Mouse (Mus musculus): ENCODE measurements around the gene Pgam2. TPM values are rescaled to one million over a fixed set of nuclear protein-coding genes. Genes with fewer than 3 reads are reported as not detected.
A peak's percentile ranks its signal among the peaks of the same experiment; 100 is the strongest.

Pgam2 gene
- total and polyA plus RNA-seq, 3 experiments: 0.22 to 2.6 (median 1.8) TPM

- Histone ChIP-seq H3K27me3 (ENCODE audit: insufficient read depth, low read length) (no peaks in the 10 kb centered on the region), H3K4me3 (ENCODE audit: low read depth, low read length) (peak within 1 kb of the TSS; percentile 98), H3K4me1 (ENCODE audit: insufficient read depth, low read depth, low read length) (peaks cover 47% of the 10 kb centered on the region), H3K9me3 (replicated peaks) (no peaks in the 10 kb centered on the region), H3K36me3 (replicated peaks) (peaks cover 48% of the 10 kb centered on the region)
- TF ChIP-seq TAL1 (conservative IDR thresholded peaks at IDR 0.05; ENCODE audit: low read depth, low read length) (no peak), CTCF (IDR thresholded peaks at IDR 0.05; ENCODE audit: low read depth, low read length) (peak; percentile 72)
- DNase-seq (ENCODE audit: low spot score) (peak; percentile 87), ATAC-seq (ENCODE audit: extremely low read depth, insufficient number of reproducible peaks, low FRiP score, poor library complexity, severe bottlenecking) (peak; percentile 73)
These were observed 15.2 kb downstream of the Pgam2 start, which contains the start of gene Dbnl for GRCm38 (mm10) chr11:5788056-5789014. Gene Dbnl (plus strand): TSS chr11:5788488.

- H3K27me3 ChIP-seq (ENCODE audit: insufficient read depth, low read length): no peaks in the 10 kb centered on the region
- H3K9me3 ChIP-seq (replicated peaks): no peaks in the 10 kb centered on the region
- ATAC-seq (ENCODE audit: extremely low read depth, insufficient number of reproducible peaks, low FRiP score, poor library complexity, severe bottlenecking): no peak
- TF ChIP-seq GATA2 (IDR thresholded peaks at IDR 0.05; ENCODE audit: borderline replicate concordance, low read depth, low read length) (no peak), CTCF (IDR thresholded peaks at IDR 0.05; ENCODE audit: low read depth, low read length) (no peak), GATA1 (IDR thresholded peaks at IDR 0.05; ENCODE audit: borderline replicate concordance, low read length) (no peak)
- no peak for DNase-seq (ENCODE audit: low spot score)
- peak overlapping the region; percentile 98 for H3K4me3 ChIP-seq (ENCODE audit: low read depth, low read length)
- H3K4me1 ChIP-seq (ENCODE audit: insufficient read depth, low read depth, low read length): peaks cover 43% of the 10 kb centered on the region
- H3K36me3 ChIP-seq (replicated peaks): peaks cover 42% of the 10 kb centered on the region
These were observed 15.9 kb downstream of the Pgam2 start for GRCm38 (mm10) chr11:5787671-5788055.

DNA sequence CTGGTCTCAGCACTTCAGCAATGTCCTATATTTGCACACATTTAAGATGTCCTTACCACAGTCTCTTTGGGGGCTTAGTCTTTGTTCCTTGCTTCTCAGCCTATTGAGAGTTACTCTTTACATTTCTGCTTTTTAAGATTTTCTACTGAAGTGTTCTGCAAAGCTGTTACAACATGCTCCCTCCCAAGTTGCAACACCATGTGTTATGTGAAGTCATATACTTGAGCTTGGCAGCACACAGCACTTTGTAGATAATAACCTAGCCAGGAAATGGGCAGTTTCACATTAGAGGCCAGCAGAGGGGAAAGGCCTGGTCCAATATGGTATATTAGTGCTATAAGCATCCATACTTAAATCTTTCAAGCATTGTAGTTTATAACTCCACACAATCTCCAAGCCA lies 17.8 kb downstream of the Pgam2 start:
- Histone ChIP-seq H3K27me3 (ENCODE audit: insufficient read depth, low read length) (no peaks in the 10 kb centered on the region), H3K4me1 (ENCODE audit: insufficient read depth, low read depth, low read length) (peaks cover 35% of the 10 kb centered on the region), H3K36me3 (replicated peaks) (peaks cover 35% of the 10 kb centered on the region), H3K9me3 (replicated peaks) (no peaks in the 10 kb centered on the region), H3K4me3 (ENCODE audit: low read depth, low read length) (no peak overlapping the region)
- ATAC-seq (ENCODE audit: extremely low read depth, insufficient number of reproducible peaks, low FRiP score, poor library complexity, severe bottlenecking) (no peak), DNase-seq (ENCODE audit: low spot score) (no peak)
- TF ChIP-seq CTCF (IDR thresholded peaks at IDR 0.05; ENCODE audit: low read depth, low read length): no peak
- no peak for TF ChIP-seq GATA2 (IDR thresholded peaks at IDR 0.05; ENCODE audit: borderline replicate concordance, low read depth, low read length)
- TF ChIP-seq GATA1 (IDR thresholded peaks at IDR 0.05; ENCODE audit: borderline replicate concordance, low read length): no peak
- no peak for TF ChIP-seq POLR2AphosphoS5 (IDR thresholded peaks at IDR 0.05; ENCODE audit: insufficient replicate concordance, low read depth, low read length)
- no peak for TF ChIP-seq TAL1 (conservative IDR thresholded peaks at IDR 0.05; ENCODE audit: low read depth, low read length)

- TF ChIP-seq TAL1 (conservative IDR thresholded peaks at IDR 0.05; ENCODE audit: low read depth, low read length): no peak
- TF ChIP-seq POLR2AphosphoS5 (IDR thresholded peaks at IDR 0.05; ENCODE audit: insufficient replicate concordance, low read depth, low read length): no peak
- no peak for TF ChIP-seq GATA1 (IDR thresholded peaks at IDR 0.05; ENCODE audit: borderline replicate concordance, low read length)
- TF ChIP-seq CTCF (IDR thresholded peaks at IDR 0.05; ENCODE audit: low read depth, low read length): no peak
- no peak for TF ChIP-seq GATA2 (IDR thresholded peaks at IDR 0.05; ENCODE audit: borderline replicate concordance, low read depth, low read length)
- Histone ChIP-seq H3K9me3 (replicated peaks) (no peaks in the 10 kb centered on the region), H3K27me3 (ENCODE audit: insufficient read depth, low read length) (no peaks in the 10 kb centered on the region), H3K36me3 (replicated peaks) (peaks cover 32% of the 10 kb centered on the region), H3K4me1 (ENCODE audit: insufficient read depth, low read depth, low read length) (peaks cover 17% of the 10 kb centered on the region), H3K4me3 (ENCODE audit: low read depth, low read length) (0 out of 2 replicates have a peak overlapping the region, but pooled peaks have one; percentile 9)
- no peak for ATAC-seq (ENCODE audit: extremely low read depth, insufficient number of reproducible peaks, low FRiP score, poor library complexity, severe bottlenecking)
- peak; percentile 26 for DNase-seq (ENCODE audit: low spot score)
These were observed 21.2 kb downstream of the Pgam2 start for GRCm38 (mm10) chr11:5782199-5782944.

- DNase-seq (ENCODE audit: low spot score) (no peak), ATAC-seq (ENCODE audit: extremely low read depth, insufficient number of reproducible peaks, low FRiP score, poor library complexity, severe bottlenecking) (no peak)
- Histone ChIP-seq H3K4me1 (ENCODE audit: insufficient read depth, low read depth, low read length) (peaks cover 8% of the 10 kb centered on the region; the same call in 1 of the 2 replicates), H3K27me3 (ENCODE audit: insufficient read depth, low read length) (no peaks in the 10 kb centered on the region), H3K9me3 (replicated peaks) (no peaks in the 10 kb centered on the region), H3K36me3 (replicated peaks) (peaks cover 25% of the 10 kb centered on the region), H3K4me3 (ENCODE audit: low read depth, low read length) (no peak overlapping the region)
- TF ChIP-seq TAL1 (conservative IDR thresholded peaks at IDR 0.05; ENCODE audit: low read depth, low read length) (no peak), CTCF (IDR thresholded peaks at IDR 0.05; ENCODE audit: low read depth, low read length) (no peak), GATA2 (IDR thresholded peaks at IDR 0.05; ENCODE audit: borderline replicate concordance, low read depth, low read length) (no peak), GATA1 (IDR thresholded peaks at IDR 0.05; ENCODE audit: borderline replicate concordance, low read length) (no peak), POLR2AphosphoS5 (IDR thresholded peaks at IDR 0.05; ENCODE audit: insufficient replicate concordance, low read depth, low read length) (no peak)
These were observed 23.5 kb downstream of the Pgam2 start for GRCm38 (mm10) chr11:5780035-5780499.

- H3K4me1 ChIP-seq (ENCODE audit: insufficient read depth, low read depth, low read length): peaks cover 8% of the 10 kb centered on the region; the same call in 1 of the 2 replicates
- peaks cover 20% of the 10 kb centered on the region for H3K36me3 ChIP-seq (replicated peaks)
- H3K27me3 ChIP-seq (ENCODE audit: insufficient read depth, low read length): no peaks in the 10 kb centered on the region
- TF ChIP-seq GATA1 (IDR thresholded peaks at IDR 0.05; ENCODE audit: borderline replicate concordance, low read length) (no peak), TAL1 (conservative IDR thresholded peaks at IDR 0.05; ENCODE audit: low read depth, low read length) (no peak), GATA2 (IDR thresholded peaks at IDR 0.05; ENCODE audit: borderline replicate concordance, low read depth, low read length) (no peak), POLR2AphosphoS5 (IDR thresholded peaks at IDR 0.05; ENCODE audit: insufficient replicate concordance, low read depth, low read length) (no peak), CTCF (IDR thresholded peaks at IDR 0.05; ENCODE audit: low read depth, low read length) (no peak)
- no peak for DNase-seq (ENCODE audit: low spot score)
- no peak for ATAC-seq (ENCODE audit: extremely low read depth, insufficient number of reproducible peaks, low FRiP score, poor library complexity, severe bottlenecking)
- H3K4me3 ChIP-seq (ENCODE audit: low read depth, low read length): no peak overlapping the region
- peaks cover 1% of the 10 kb centered on the region for H3K9me3 ChIP-seq (replicated peaks)
These were observed 25.1 kb downstream of the Pgam2 start for GRCm38 (mm10) chr11:5778481-5778880.

Measured in G1E (cell line).